Mouse (Mus musculus) lung, embryonic 14.5 days (tissue): ENCODE results near the gene Gm42669. TPM values are rescaled to one million over a fixed set of nuclear protein-coding genes. Genes with fewer than 3 reads are reported as not detected.

Experiments used
- ATAC-seq: fragments of 200-750 bp; cut with Nextera tagmentation; 2 replicates; pipeline ENCODE4 v1.8.0; 2017; ENCODE audit warnings: mild to moderate bottlenecking, moderate TSS enrichment, moderate library complexity; ENCODE audit not compliant: insufficient read depth
- DNase-seq: peaks from one replicate; pipeline ENCODE4 v3.0.0-alpha.2; 2015
- H3K27ac ChIP-seq: fragments of 300-500 bp; sonication (generic); 2 replicates; pipeline ENCODE4 v1.5.1; 2014; ENCODE audit warnings: low read depth, mild to moderate bottlenecking, moderate library complexity
- H3K27me3 ChIP-seq: fragments of 300-500 bp; sonication (generic); 2 replicates; pipeline ENCODE4 v1.6.1; 2014; ENCODE audit warnings: low read length, control low read depth; ENCODE audit not compliant: insufficient read depth
- H3K36me3 ChIP-seq: fragments of 300-500 bp; sonication (generic); 2 replicates; pipeline ENCODE4 v1.6.1; 2014; ENCODE audit warnings: control low read depth; ENCODE audit not compliant: insufficient read depth
- H3K4me1 ChIP-seq: fragments of 300-500 bp; sonication (generic); 2 replicates; pipeline ENCODE4 v1.6.1; 2014; ENCODE audit warnings: antibody characterized with exemption, control low read depth; ENCODE audit not compliant: insufficient read depth
- H3K4me2 ChIP-seq: fragments of 300-500 bp; sonication (generic); 2 replicates; pipeline ENCODE4 v1.6.1; 2014; ENCODE audit warnings: mild to moderate bottlenecking
- H3K4me3 ChIP-seq: fragments of 300-500 bp; sonication (generic); 2 replicates; pipeline ENCODE4 v1.5.1; 2014; ENCODE audit warnings: low read depth, low read length
- H3K9ac ChIP-seq: fragments of 300-500 bp; sonication (generic); 2 replicates; pipeline ENCODE4 v1.6.1; 2014
- H3K9me3 ChIP-seq: fragments of 300-500 bp; sonication (generic); 2 replicates; pipeline ENCODE4 v1.6.1; 2016; ENCODE audit warnings: low read depth, low read length, control low read depth
- CTCF ChIP-seq: IDR thresholded peaks from 2 replicates; pipeline ENCODE4 v1.5.1; 2016; ENCODE audit warnings: antibody characterized with exemption, low read depth
- WGBS: fragments of 180-500 bp; shearing (Covaris S2); extraction: QIAGEN DNeasy Blood & Tissue Kit; methylation state at CpG from one replicate; pipeline ENCODE4 v1.1.7; 2014; 5-methylcytosine and 5-hydroxymethylcytosine counted together
- polyA plus RNA-seq: library from polyadenylated mRNA; unstranded; fragments of >200 nt; fragmentation: Nextera tagmentation; extraction: Ambion mirVana; gene quantifications from 2 replicates; pipeline ENCODE4 v1.2.1, GENCODE M21; 2014

Gene Gm42669
- polyA plus RNA-seq, 1 experiment from 2014 or later = 0.43 TPM

GRCm38 (mm10) chr5:107491036-107491435, 16.4 kb upstream of the Gm42669 start:
- WGBS = 67% methylated on average over 9 of the region's 9 CpGs
- no peak for DNase-seq
- 0 out of 2 replicates have a peak, but pooled peaks cover 3% of the 10 kb centered on the region for H3K36me3 ChIP-seq
- no peak overlapping the region for H3K27ac ChIP-seq
- H3K4me3 ChIP-seq = no peak overlapping the region
- H3K27me3 ChIP-seq = no peaks in the 10 kb centered on the region
- no peak overlapping the region for H3K9ac ChIP-seq
- no peaks in the 10 kb centered on the region for H3K4me1 ChIP-seq
- no peaks in the 10 kb centered on the region; the same call in 1 of the 2 replicates for H3K9me3 ChIP-seq
- H3K4me2 ChIP-seq = no peak overlapping the region
- no peak for ATAC-seq
- TF ChIP-seq CTCF = no peak

- ATAC-seq (no peak), DNase-seq (no peak)
- Histone ChIP-seq H3K4me2 (no peak overlapping the region), H3K4me1 (no peaks in the 10 kb centered on the region), H3K27me3 (no peaks in the 10 kb centered on the region), H3K9ac (no peak overlapping the region), H3K27ac (no peak overlapping the region), H3K4me3 (no peak overlapping the region), H3K36me3 (0 out of 2 replicates have a peak, but pooled peaks cover 3% of the 10 kb centered on the region), H3K9me3 (no peaks in the 10 kb centered on the region; the same call in 1 of the 2 replicates)
- WGBS = 88% methylated on average over 2 of the region's 2 CpGs
- no peak for TF ChIP-seq CTCF
Observed at GRCm38 (mm10) chr5:107492471-107492870, 14.9 kb upstream of the Gm42669 start.

- TF ChIP-seq CTCF = peak; percentile 34
- Histone ChIP-seq H3K4me3 (no peak overlapping the region), H3K27ac (no peak overlapping the region), H3K36me3 (0 out of 2 replicates have a peak, but pooled peaks cover 3% of the 10 kb centered on the region), H3K4me1 (no peaks in the 10 kb centered on the region), H3K9ac (no peak overlapping the region), H3K9me3 (no peaks in the 10 kb centered on the region; the same call in 1 of the 2 replicates), H3K4me2 (no peak overlapping the region), H3K27me3 (no peaks in the 10 kb centered on the region)
- WGBS = 97% methylated on average over 5 of the region's 5 CpGs
- DNase-seq = no peak
- ATAC-seq = no peak
Observed at GRCm38 (mm10) chr5:107494759-107495158, 12.7 kb upstream of the Gm42669 start.

- Histone ChIP-seq H3K9me3 (no peaks in the 10 kb centered on the region; the same call in 1 of the 2 replicates), H3K4me3 (no peak overlapping the region), H3K27ac (no peak overlapping the region), H3K4me2 (no peak overlapping the region), H3K4me1 (no peaks in the 10 kb centered on the region), H3K9ac (no peak overlapping the region), H3K27me3 (no peaks in the 10 kb centered on the region), H3K36me3 (0 out of 2 replicates have a peak, but pooled peaks cover 3% of the 10 kb centered on the region)
- TF ChIP-seq CTCF = no peak
- ATAC-seq (no peak), DNase-seq (no peak)
- WGBS = 91% methylated on average over 2 of the region's 2 CpGs
Observed at GRCm38 (mm10) chr5:107496047-107496446, 11.4 kb upstream of the Gm42669 start.

- H3K4me2 ChIP-seq = no peak overlapping the region
- no peaks in the 10 kb centered on the region; the same call in 1 of the 2 replicates for H3K9me3 ChIP-seq
- no peaks in the 10 kb centered on the region for H3K27me3 ChIP-seq
- no peak overlapping the region for H3K9ac ChIP-seq
- H3K27ac ChIP-seq = no peak overlapping the region
- H3K4me1 ChIP-seq = no peaks in the 10 kb centered on the region
- no peak for TF ChIP-seq CTCF
- H3K4me3 ChIP-seq = no peak overlapping the region
- WGBS = 70% methylated on average over 10 of the region's 10 CpGs
- no peaks in the 10 kb centered on the region for H3K36me3 ChIP-seq
- no peak for DNase-seq
- no peak for ATAC-seq
Observed at GRCm38 (mm10) chr5:107497519-107498501, 9.6 kb upstream of the Gm42669 start.

GRCm38 (mm10) chr5:107498806-107499310, 8.6 kb upstream of the Gm42669 start:
- no peak for DNase-seq
- Histone ChIP-seq H3K4me1 (no peaks in the 10 kb centered on the region), H3K27ac (no peak overlapping the region), H3K9me3 (no peaks in the 10 kb centered on the region; the same call in 1 of the 2 replicates), H3K4me3 (no peak overlapping the region), H3K27me3 (no peaks in the 10 kb centered on the region), H3K36me3 (no peaks in the 10 kb centered on the region), H3K9ac (no peak overlapping the region), H3K4me2 (no peak overlapping the region)
- 63% methylated on average over 5 of the region's 5 CpGs for WGBS
- no peak for TF ChIP-seq CTCF
- no peak for ATAC-seq
